Mouse (Mus musculus) spleen, adult 10 weeks (tissue): ENCODE measurements around the gene Galnt9. TPM values are rescaled to one million over a fixed set of nuclear protein-coding genes. Genes with fewer than 3 reads are reported as not detected.

Source experiments
- polyA plus RNA-seq: library from polyadenylated mRNA; stranded (reverse); fragments of 350-450 nt; fragmentation: Illumina TruSeq; extraction: RNeasy Lipid Tissue Mini Kit (QIAGEN cat#74804); gene quantifications from one replicate; pipeline ENCODE4 v1.2.3, GENCODE M21; 2015; ENCODE audit warnings: low replicate concordance; ENCODE audit not compliant: insufficient read depth

The Galnt9 gene
- polyA plus RNA-seq: 0.50 TPM

DNA sequence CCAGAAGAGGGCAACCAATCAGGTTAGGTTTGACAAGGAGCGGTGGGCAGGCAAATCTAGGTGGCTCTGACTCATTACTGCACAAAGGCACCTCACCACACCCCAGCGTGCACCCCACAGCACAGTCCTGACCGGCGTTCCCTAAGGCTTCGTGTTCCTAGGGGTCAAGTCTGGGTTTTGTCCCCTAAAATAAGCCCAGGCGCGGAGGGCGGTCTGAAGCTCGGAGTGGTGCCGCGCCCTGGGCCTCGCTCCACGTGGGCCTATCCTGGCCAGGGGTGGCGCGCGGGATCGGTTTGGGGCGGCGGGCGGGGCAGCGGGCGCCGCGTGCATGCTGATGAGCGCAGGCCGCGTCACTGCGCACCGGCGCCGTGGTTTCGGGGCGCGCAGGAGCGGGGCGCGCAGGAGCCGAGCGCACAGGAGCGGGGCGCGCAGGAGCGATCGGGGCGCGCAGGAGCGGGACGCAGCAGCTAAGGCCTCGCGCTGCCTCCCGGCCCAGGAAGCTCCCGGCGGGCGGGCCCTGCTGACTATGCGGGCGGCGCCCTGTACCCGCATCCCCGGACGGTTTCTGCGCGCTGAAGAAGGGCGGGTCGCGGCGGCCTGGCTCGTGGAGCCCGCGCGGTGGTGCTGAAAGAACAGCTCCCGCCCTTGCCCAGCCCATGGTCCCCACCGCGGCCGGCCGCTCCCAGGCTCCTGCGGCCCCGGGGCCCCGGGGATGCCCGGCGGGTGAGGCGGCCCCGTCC, at the start of gene Galnt9:
TSS of gene Galnt9 (plus strand) at position 405 of the 740 bp plus-strand sequence.

DNA sequence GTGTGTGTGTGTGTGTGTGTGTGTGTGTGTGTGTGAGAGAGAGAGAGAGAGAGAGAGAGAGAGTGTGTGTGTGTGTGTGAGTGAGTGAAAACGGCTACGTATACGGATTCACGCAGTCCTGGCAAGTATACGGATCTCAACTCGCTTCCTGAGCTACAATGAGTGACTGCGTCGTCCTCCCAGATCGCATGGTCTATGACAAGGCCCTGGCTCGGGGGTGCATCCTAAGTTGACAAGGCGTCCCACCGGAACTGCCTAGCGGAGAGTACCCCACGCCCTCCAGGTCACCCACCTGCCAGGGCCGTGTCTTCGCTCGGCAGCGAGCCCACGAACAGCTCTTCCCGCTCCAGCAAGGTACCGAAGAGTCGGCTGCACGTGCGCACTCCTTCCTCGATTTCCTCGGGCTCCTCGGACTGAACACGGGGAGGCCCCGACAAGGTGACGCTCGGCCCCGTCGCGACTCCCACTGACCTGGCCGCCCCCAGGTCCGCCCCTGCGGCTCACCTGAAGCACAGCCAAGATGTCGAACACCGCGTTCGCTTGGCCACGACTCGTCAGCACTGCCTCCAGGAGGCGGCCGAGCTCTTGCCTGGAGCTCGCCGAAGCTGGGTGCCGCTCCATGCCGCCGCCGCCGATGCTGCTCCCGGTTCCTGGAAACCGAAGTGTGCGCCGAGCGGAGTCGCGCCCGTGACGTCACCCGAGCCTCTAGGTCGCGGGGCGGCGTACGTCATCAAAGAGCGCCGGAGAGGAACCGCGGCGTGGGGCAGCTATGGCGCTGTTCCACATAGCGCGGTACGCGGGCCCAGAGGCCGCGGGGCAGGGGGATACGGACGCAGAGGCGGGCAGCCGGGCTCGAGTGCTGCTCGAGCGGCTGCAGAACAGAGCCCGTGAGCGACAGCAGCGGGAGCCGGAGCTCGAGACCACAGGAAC, 108.8 kb downstream of the Galnt9 start, which contains the start of the genes Noc4l and Ddx51:
TSS of gene Noc4l (minus strand) at position 699 of the 930 bp plus-strand sequence.
TSS of gene Ddx51 (plus strand) at position 733 of the 930 bp plus-strand sequence.

Other genes starting within 250 kb of the Galnt9 start
- 0.52 TPM for gene P2rx2, start 201.1 kb upstream of the Galnt9 start, polyA plus RNA-seq
- gene Lrcol1, start 199.6 kb upstream of the Galnt9 start, polyA plus RNA-seq: not detected
- gene Fbrsl1, start 95.9 kb upstream of the Galnt9 start, polyA plus RNA-seq: 14.7 TPM
- gene Noc4l, start 109.1 kb downstream of the Galnt9 start, polyA plus RNA-seq: 16.1 TPM
- 16.9 TPM for gene Ddx51, start 109.1 kb downstream of the Galnt9 start, polyA plus RNA-seq
- gene Ep400, start 226.4 kb downstream of the Galnt9 start, polyA plus RNA-seq: 55.1 TPM
- gene Pus1, start 236.3 kb downstream of the Galnt9 start, polyA plus RNA-seq: 15.0 TPM